In the genomic region with DNA sequence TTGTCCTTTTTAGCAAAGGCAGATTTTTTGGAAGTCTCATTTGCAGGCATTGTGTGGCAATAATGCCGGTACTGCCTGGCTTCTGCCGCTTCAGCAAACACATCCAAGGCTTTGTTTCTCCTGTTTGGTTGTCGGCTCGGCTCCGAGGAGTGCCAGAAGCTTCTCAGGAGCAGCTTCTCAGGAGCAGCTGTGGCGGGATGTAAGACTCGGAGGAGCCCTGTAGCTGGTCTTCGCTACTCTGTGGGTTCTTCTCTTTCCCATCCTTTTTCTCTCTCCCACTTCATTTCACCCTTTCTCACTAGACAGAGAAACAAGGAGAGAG, we compare ENCODE assay signal across 32 mouse cellular contexts. TPM values are rescaled to one million over a fixed set of nuclear protein-coding genes. Genes with fewer than 3 reads are reported as not detected.
DNase-seq lines count a peak whose midpoint lies in the region; ATAC-seq and TF ChIP-seq lines count a peak whose summit lies in the region.
"Had no signal": no experiment of that assay in that cellular context is flagged by ENCODE, and none has a peak within 500 bp of the region (broad histone marks: within the 10 kb centered on the region; RNA-seq: fewer than 3 reads in every experiment).

No protein-coding gene starts in this region.

- ATAC-seq in hindbrain, postnatal 0 days = no peak
- no peak for ATAC-seq in midbrain, embryonic 13.5 days
- ATAC-seq in midbrain, embryonic 11.5 days (ENCODE audit: low FRiP score) = no peak
- ATAC-seq in forebrain, embryonic 14.5 days = no peak
- ATAC-seq: activated CD4-positive, CD25-positive, alpha-beta regulatory T cell, adult 4 months; intestine, embryonic 15.5 days had no signal

- H3K36me3 ChIP-seq in hindbrain, embryonic 10.5 days = no peaks in the 10 kb centered on the region
- no peaks in the 10 kb centered on the region for H3K36me3 ChIP-seq in hindbrain, postnatal 0 days (ENCODE audit: insufficient read depth, low read length)
- H3K36me3 ChIP-seq in midbrain, embryonic 13.5 days = no peaks in the 10 kb centered on the region
- H3K36me3 ChIP-seq in midbrain, embryonic 11.5 days (ENCODE audit: control insufficient read depth, insufficient read depth, low read length) = no peaks in the 10 kb centered on the region
- H3K36me3 ChIP-seq in forebrain, embryonic 14.5 days (ENCODE audit: control insufficient read depth, insufficient read depth, low read length) = no peaks in the 10 kb centered on the region
- H3K36me3 ChIP-seq: heart, embryonic 12.5 days; intestine, embryonic 15.5 days; limb, embryonic 13.5 days; lung, embryonic 15.5 days; neural tube, embryonic 13.5 days; stomach, embryonic 15.5 days had no signal

- WGBS in hindbrain, embryonic 10.5 days = 51% methylated on average over 8 of the region's 8 CpGs
- 16% methylated on average over 8 of the region's 8 CpGs for WGBS in hindbrain, postnatal 0 days
- 27% methylated on average over 8 of the region's 8 CpGs for WGBS in midbrain, embryonic 13.5 days
- 38% methylated on average over 8 of the region's 8 CpGs for WGBS in midbrain, embryonic 11.5 days
- WGBS in forebrain, embryonic 14.5 days = 9% methylated on average over 8 of the region's 8 CpGs

- no peak for TF ChIP-seq CTCF in hindbrain, postnatal 0 days (IDR thresholded peaks at IDR 0.05; ENCODE audit: low read depth)

- H3K27me3 ChIP-seq in hindbrain, embryonic 10.5 days (ENCODE audit: insufficient read depth, poor library complexity, severe bottlenecking) = peaks cover 6% of the 10 kb centered on the region; the same call in 1 of the 2 replicates
- H3K27me3 ChIP-seq in hindbrain, postnatal 0 days (ENCODE audit: insufficient read depth, low read length) = no peaks in the 10 kb centered on the region
- H3K27me3 ChIP-seq in midbrain, embryonic 13.5 days = no peaks in the 10 kb centered on the region; the same call in 1 of the 2 replicates
- no peaks in the 10 kb centered on the region for H3K27me3 ChIP-seq in midbrain, embryonic 11.5 days (ENCODE audit: control insufficient read depth, insufficient read depth, low read length)
- H3K27me3 ChIP-seq in forebrain, embryonic 14.5 days (replicated peaks; ENCODE audit: control insufficient read depth, insufficient read depth, low read length) = no peaks in the 10 kb centered on the region
- H3K27me3 ChIP-seq: CH12.LX; intestine, embryonic 15.5 days; limb, embryonic 13.5 days; lung, embryonic 15.5 days; neural tube, embryonic 13.5 days; stomach, embryonic 15.5 days had no signal

- H3K9ac ChIP-seq in hindbrain, postnatal 0 days (replicated peaks; ENCODE audit: low read length) = no peak overlapping the region
- H3K9ac ChIP-seq in midbrain, embryonic 13.5 days (replicated peaks) = no peak overlapping the region
- H3K9ac ChIP-seq in midbrain, embryonic 11.5 days (ENCODE audit: low read length) = no peak overlapping the region
- peak overlapping the region; percentile 7; the same call in 1 of the 2 replicates for H3K9ac ChIP-seq in forebrain, embryonic 14.5 days (ENCODE audit: low read length)
- H3K9ac ChIP-seq: heart, embryonic 12.5 days; intestine, embryonic 15.5 days; limb, embryonic 13.5 days; lung, embryonic 15.5 days; neural tube, embryonic 13.5 days; stomach, embryonic 15.5 days had no signal

- H3K4me1 ChIP-seq in hindbrain, embryonic 10.5 days (replicated peaks) = peaks cover 20% of the 10 kb centered on the region
- no peaks in the 10 kb centered on the region for H3K4me1 ChIP-seq in hindbrain, postnatal 0 days (ENCODE audit: insufficient read depth, low read length)
- peaks cover 6% of the 10 kb centered on the region for H3K4me1 ChIP-seq in midbrain, embryonic 13.5 days (replicated peaks)
- H3K4me1 ChIP-seq in midbrain, embryonic 11.5 days (ENCODE audit: control insufficient read depth, insufficient read depth, low read length) = no peaks in the 10 kb centered on the region
- peaks cover 8% of the 10 kb centered on the region for H3K4me1 ChIP-seq in forebrain, embryonic 14.5 days (ENCODE audit: control insufficient read depth, insufficient read depth, low read length)
- H3K4me1 ChIP-seq: intestine, embryonic 15.5 days; lung, embryonic 15.5 days; stomach, embryonic 15.5 days had no signal

- H3K9me3 ChIP-seq in hindbrain, embryonic 10.5 days = no peaks in the 10 kb centered on the region
- H3K9me3 ChIP-seq in hindbrain, postnatal 0 days (ENCODE audit: low read length) = no peaks in the 10 kb centered on the region
- H3K9me3 ChIP-seq in midbrain, embryonic 13.5 days = no peaks in the 10 kb centered on the region; the same call in 1 of the 2 replicates
- no peaks in the 10 kb centered on the region for H3K9me3 ChIP-seq in midbrain, embryonic 11.5 days (ENCODE audit: control insufficient read depth, low read length)
- H3K9me3 ChIP-seq in forebrain, embryonic 14.5 days (replicated peaks; ENCODE audit: control insufficient read depth, low read length) = no peaks in the 10 kb centered on the region
- H3K9me3 ChIP-seq: heart, embryonic 12.5 days; intestine, embryonic 15.5 days; limb, embryonic 13.5 days; lung, embryonic 15.5 days; neural tube, embryonic 13.5 days; stomach, embryonic 15.5 days had no signal

- H3K4me2 ChIP-seq in hindbrain, postnatal 0 days (ENCODE audit: low read depth, low read length) = no peak overlapping the region
- H3K4me2 ChIP-seq in midbrain, embryonic 13.5 days (replicated peaks) = no peak overlapping the region
- no peak overlapping the region for H3K4me2 ChIP-seq in midbrain, embryonic 11.5 days
- H3K4me2 ChIP-seq in forebrain, embryonic 14.5 days (ENCODE audit: low read length) = no peak overlapping the region
- H3K4me2 ChIP-seq: intestine, embryonic 15.5 days; limb, embryonic 13.5 days; liver, embryonic 11.5 days; lung, embryonic 15.5 days; neural tube, embryonic 13.5 days; stomach, embryonic 15.5 days had no signal

- DNase-seq in embryo, embryonic 11 days = peak; percentile 20
- DNase-seq in embryo, embryonic 10 days (ENCODE audit: low spot score) = no peak
- DNase-seq in hindbrain, embryonic 10.5 days (ENCODE audit: low spot score) = peak; percentile 22
- no peak for DNase-seq in hindbrain, postnatal 0 days (ENCODE audit: low spot score)
- no peak for DNase-seq in midbrain, embryonic 11.5 days (ENCODE audit: low spot score, missing footprints)
- peak; percentile 42 for DNase-seq in forebrain, embryonic 14.5 days (ENCODE audit: low spot score)
- DNase-seq in lung, postnatal 36 days = no peak
- DNase-seq: adrenal gland, adult 2 months; adrenal gland, postnatal 36 days; cerebellum, adult 11 months; heart, postnatal 4 days; kidney, adult 2 months; kidney, postnatal 4 days; midbrain, embryonic 14.5 days; right cerebral cortex, postnatal 25 days had no signal

- peak overlapping the region; percentile 46; the same call in 1 of the 2 replicates for H3K27ac ChIP-seq in hindbrain, embryonic 10.5 days
- no peak overlapping the region for H3K27ac ChIP-seq in hindbrain, postnatal 0 days
- H3K27ac ChIP-seq in midbrain, embryonic 13.5 days = 0 out of 2 replicates have a peak overlapping the region, but pooled peaks have one; percentile 35
- no peak overlapping the region for H3K27ac ChIP-seq in midbrain, embryonic 11.5 days (ENCODE audit: low read depth, low read length)
- H3K27ac ChIP-seq in forebrain, embryonic 14.5 days (ENCODE audit: low read depth, low read length) = no peak overlapping the region
- H3K27ac ChIP-seq: heart, adult 2 months; intestine, embryonic 15.5 days; kidney, postnatal 0 days; left cerebral cortex, adult 2 months; limb, embryonic 13.5 days; lung, embryonic 15.5 days; neural tube, embryonic 13.5 days; stomach, embryonic 15.5 days had no signal

- H3K4me3 ChIP-seq in hindbrain, embryonic 10.5 days = no peak overlapping the region
- no peak overlapping the region for H3K4me3 ChIP-seq in hindbrain, postnatal 0 days (ENCODE audit: low read length)
- H3K4me3 ChIP-seq in midbrain, embryonic 13.5 days (replicated peaks) = no peak overlapping the region
- no peak overlapping the region for H3K4me3 ChIP-seq in midbrain, embryonic 11.5 days (ENCODE audit: low read depth, low read length)
- H3K4me3 ChIP-seq in forebrain, embryonic 14.5 days (ENCODE audit: low read depth, low read length) = no peak overlapping the region
- H3K4me3 ChIP-seq: erythroblast, embryonic 14.5 days; heart, adult 2 months; heart, embryonic 12.5 days; intestine, embryonic 15.5 days; left cerebral cortex, adult 2 months; limb, embryonic 13.5 days; lung, embryonic 15.5 days; myocyte; neural tube, embryonic 13.5 days; stomach, embryonic 15.5 days had no signal

RNA-seq across cellular contexts. Expression of a gene that starts 37.9 kb away (rescaled TPM):
- 4.5 and 6.4 TPM in 2 replicates for polyA plus RNA-seq in hindbrain, embryonic 10.5 days (2016; fragmentation: Nextera tagmentation; extraction: Ambion mirVana)
- total RNA-seq in hindbrain, postnatal 0 days (2014; rRNA removed) = 26.7 and 27.8 TPM in 2 replicates
- 16.4 and 19.8 TPM in 2 replicates for polyA plus RNA-seq in hindbrain, postnatal 0 days (2015; fragmentation: Nextera tagmentation; extraction: Ambion mirVana)
- polyA plus RNA-seq in midbrain, embryonic 13.5 days (2015; fragmentation: Nextera tagmentation; extraction: Ambion mirVana) = 13.7 and 14.1 TPM in 2 replicates
- polyA plus RNA-seq in midbrain, embryonic 11.5 days (2014; fragmentation: Nextera tagmentation; extraction: Ambion mirVana) = 5.0 and 5.8 TPM in 2 replicates
- polyA plus RNA-seq in forebrain, embryonic 14.5 days (2014; fragmentation: Nextera tagmentation; extraction: Ambion mirVana) = 12.1 and 13.3 TPM in 2 replicates
- total RNA-seq: CH12.LX; gastrocnemius, adult 8-10 months; heart, adult 2 months; heart, postnatal 4 days had no signal
- polyA plus RNA-seq: heart, embryonic 12.5 days; heart, postnatal 0 days had no signal

RNA-seq across cellular contexts. Expression of a gene that starts 58.0 kb away (rescaled TPM):
- polyA plus RNA-seq in hindbrain, embryonic 10.5 days (2016; fragmentation: Nextera tagmentation; extraction: Ambion mirVana) = 14.9 and 19.2 TPM in 2 replicates
- 38.0 and 41.1 TPM in 2 replicates for total RNA-seq in hindbrain, postnatal 0 days (2014; rRNA removed)
- polyA plus RNA-seq in hindbrain, postnatal 0 days (2015; fragmentation: Nextera tagmentation; extraction: Ambion mirVana) = 15.4 and 18.8 TPM in 2 replicates
- polyA plus RNA-seq in midbrain, embryonic 13.5 days (2015; fragmentation: Nextera tagmentation; extraction: Ambion mirVana) = 16.1 and 20.6 TPM in 2 replicates
- polyA plus RNA-seq in midbrain, embryonic 11.5 days (2014; fragmentation: Nextera tagmentation; extraction: Ambion mirVana) = 11.3 and 14.9 TPM in 2 replicates
- polyA plus RNA-seq in forebrain, embryonic 14.5 days (2014; fragmentation: Nextera tagmentation; extraction: Ambion mirVana) = 15.0 and 19.8 TPM in 2 replicates

Comparison
In these comparisons a context has a peak if more than half of its experiments do, and no peak if none do; other contexts are left out.
1. DNase-seq: peak in embryo, embryonic 11 days (single experiment), hindbrain, embryonic 10.5 days (single experiment) and forebrain, embryonic 14.5 days (single experiment); none in embryo, embryonic 10 days (single experiment), hindbrain, postnatal 0 days (single experiment), midbrain, embryonic 11.5 days (single experiment) and lung, postnatal 36 days (single experiment).
2. H3K27ac ChIP-seq: peak in hindbrain, embryonic 10.5 days (single experiment) and midbrain, embryonic 13.5 days (single experiment); none in hindbrain, postnatal 0 days (single experiment), midbrain, embryonic 11.5 days (single experiment) and forebrain, embryonic 14.5 days (single experiment).